Mouse (Mus musculus): ENCODE data around the gene Gpr137b. TPM values are rescaled to one million over a fixed set of nuclear protein-coding genes. Genes with fewer than 3 reads are reported as not detected.
"Not testable (repeated sequence)": the region's sequence is repeated elsewhere in the genome, so short reads cannot be mapped to it uniquely, and the experiment has no call there.

Gpr137b gene
- polyA plus RNA-seq, 1 experiment from 2014 or later = 11.6 TPM

DNA sequence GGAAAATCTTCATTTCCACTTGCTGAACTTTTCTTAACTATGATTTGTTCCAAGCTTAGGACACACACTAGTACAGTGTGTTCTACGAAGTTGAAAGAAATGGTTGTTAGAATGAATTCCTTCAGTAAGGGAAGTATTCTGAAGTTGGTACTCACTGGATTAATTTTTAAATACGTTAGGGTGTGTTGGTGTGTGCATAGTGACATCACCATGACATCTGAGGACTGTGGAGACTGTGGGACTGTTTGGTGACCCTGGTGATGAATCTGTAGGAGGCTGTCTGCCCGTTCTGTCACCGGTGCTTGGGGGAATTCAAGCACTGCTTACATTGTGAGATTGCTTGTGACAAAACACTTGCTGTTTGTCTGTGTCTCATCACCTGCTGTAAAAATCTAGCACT lies 41.7 kb downstream of the Gpr137b start:
- not testable (repeated sequence) for H3K4me2 ChIP-seq (ENCODE audit: low read depth, low read length); H3K27ac ChIP-seq (replicated peaks; ENCODE audit: low read depth, low read length); H3K27me3 ChIP-seq (replicated peaks; ENCODE audit: control insufficient read depth, insufficient read depth, low read length); H3K9ac ChIP-seq (ENCODE audit: low read depth, low read length); H3K9me3 ChIP-seq (ENCODE audit: control insufficient read depth, low read length); H3K4me1 ChIP-seq (ENCODE audit: control insufficient read depth, insufficient read depth, low read length); H3K36me3 ChIP-seq (ENCODE audit: control insufficient read depth, insufficient read depth, low read length); DNase-seq (ENCODE audit: low spot score); H3K4me3 ChIP-seq (ENCODE audit: low read depth, low read length); ATAC-seq (ENCODE audit: low read depth)
- WGBS = 73% methylated on average over 4 of the region's 4 CpGs

DNA sequence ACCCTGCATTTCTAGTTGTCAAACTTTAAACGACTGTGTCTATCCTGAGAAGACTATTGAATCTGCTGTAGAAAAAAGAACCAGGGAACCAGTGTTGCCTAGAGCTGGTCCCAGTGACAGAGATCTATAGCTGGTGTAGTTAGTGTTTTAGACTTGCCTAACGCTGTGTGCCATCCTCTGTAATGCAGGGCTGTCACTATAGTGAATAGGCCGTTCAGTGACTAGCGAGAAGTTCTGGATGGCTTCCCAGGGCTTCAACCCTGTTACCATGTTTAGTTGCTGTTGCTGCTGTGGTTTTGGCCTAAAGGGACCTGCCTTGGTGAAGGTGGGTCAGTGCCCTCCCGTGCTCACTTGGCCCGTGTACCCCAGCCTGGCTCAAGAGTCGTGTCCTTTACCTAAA lies 43.1 kb downstream of the Gpr137b start:
- not testable (repeated sequence) for H3K27me3 ChIP-seq (replicated peaks; ENCODE audit: control insufficient read depth, insufficient read depth, low read length); ATAC-seq (ENCODE audit: low read depth); H3K4me2 ChIP-seq (ENCODE audit: low read depth, low read length); H3K4me1 ChIP-seq (ENCODE audit: control insufficient read depth, insufficient read depth, low read length); H3K9me3 ChIP-seq (ENCODE audit: control insufficient read depth, low read length); H3K36me3 ChIP-seq (ENCODE audit: control insufficient read depth, insufficient read depth, low read length); H3K27ac ChIP-seq (replicated peaks; ENCODE audit: low read depth, low read length); H3K9ac ChIP-seq (ENCODE audit: low read depth, low read length); H3K4me3 ChIP-seq (ENCODE audit: low read depth, low read length); DNase-seq (ENCODE audit: low spot score)
- 89% methylated on average over 7 of the region's 7 CpGs for WGBS

DNA sequence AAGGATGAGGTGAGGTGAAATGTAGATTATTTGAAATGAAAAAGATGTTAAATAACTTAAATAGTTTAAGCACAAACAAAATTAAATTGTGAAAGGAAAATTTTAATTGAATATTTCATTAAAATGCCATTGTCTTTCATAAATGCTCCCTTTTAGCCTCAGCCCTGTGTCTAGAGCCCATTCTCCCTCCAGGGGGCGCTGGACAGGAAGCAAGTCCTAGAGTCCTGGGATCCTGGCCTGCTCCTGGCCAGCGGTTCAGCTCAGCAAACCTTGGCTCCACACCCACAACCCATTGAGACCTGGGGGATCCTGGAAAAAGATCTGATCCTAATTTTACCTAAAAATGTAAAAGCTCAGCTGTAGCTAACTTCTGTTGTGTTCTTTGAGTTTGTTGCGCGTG lies 44.5 kb downstream of the Gpr137b start:
- no peak overlapping the region for H3K27ac ChIP-seq (replicated peaks; ENCODE audit: low read depth, low read length)
- WGBS = 66% methylated on average over 4 of the region's 4 CpGs
- DNase-seq (ENCODE audit: low spot score) (peak; percentile 10), ATAC-seq (ENCODE audit: low read depth) (no peak)
- H3K9me3 ChIP-seq (ENCODE audit: control insufficient read depth, low read length) = no peaks in the 10 kb centered on the region
- H3K9ac ChIP-seq (ENCODE audit: low read depth, low read length) = no peak overlapping the region
- no peak overlapping the region for H3K4me3 ChIP-seq (ENCODE audit: low read depth, low read length)
- H3K36me3 ChIP-seq (ENCODE audit: control insufficient read depth, insufficient read depth, low read length) = no peaks in the 10 kb centered on the region
- H3K27me3 ChIP-seq (replicated peaks; ENCODE audit: control insufficient read depth, insufficient read depth, low read length) = no peaks in the 10 kb centered on the region
- no peak overlapping the region for H3K4me2 ChIP-seq (ENCODE audit: low read depth, low read length)
- no peaks in the 10 kb centered on the region for H3K4me1 ChIP-seq (ENCODE audit: control insufficient read depth, insufficient read depth, low read length)

DNA sequence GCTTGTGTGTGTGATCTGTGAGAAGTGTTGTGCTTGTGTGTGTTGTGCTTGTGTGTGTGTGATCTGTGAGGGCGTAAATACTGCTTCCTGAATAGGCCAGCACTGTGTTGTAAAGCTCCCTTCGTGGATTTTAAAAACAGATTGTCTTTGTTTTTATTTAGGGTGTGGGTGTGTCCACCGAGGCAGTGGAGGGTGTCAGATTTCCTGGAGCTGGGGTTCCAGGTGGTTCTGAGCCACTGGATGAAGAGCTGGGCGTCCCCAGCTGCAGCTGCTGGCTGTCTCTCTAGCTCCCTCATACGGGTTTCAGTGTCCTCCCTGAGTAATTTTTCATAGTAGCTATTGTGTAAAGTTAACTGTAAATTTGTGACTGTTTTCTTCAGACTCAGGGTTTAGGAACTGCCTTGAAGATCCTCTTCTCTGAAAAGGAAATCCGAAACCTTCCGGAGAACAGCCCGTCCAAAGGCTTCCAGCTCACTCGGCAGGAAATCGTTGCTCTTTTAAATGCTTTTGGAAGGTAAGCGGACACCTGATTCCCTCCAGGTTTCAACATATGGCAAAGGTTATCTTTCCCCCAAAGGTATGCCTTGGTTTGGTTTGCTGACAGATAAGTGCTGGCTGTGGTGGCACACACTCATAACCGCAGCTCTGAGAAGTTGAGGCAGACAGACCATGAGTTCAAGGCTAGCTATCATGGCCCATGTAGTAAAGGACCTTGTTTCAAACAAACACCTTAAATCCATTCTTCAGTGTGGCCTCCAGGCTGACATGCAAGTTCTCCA lies 46.0 kb downstream of the Gpr137b start:
- H3K4me1 ChIP-seq (ENCODE audit: control insufficient read depth, insufficient read depth, low read length); H3K9me3 ChIP-seq (ENCODE audit: control insufficient read depth, low read length); H3K36me3 ChIP-seq (ENCODE audit: control insufficient read depth, insufficient read depth, low read length); H3K27ac ChIP-seq (replicated peaks; ENCODE audit: low read depth, low read length); H3K4me2 ChIP-seq (ENCODE audit: low read depth, low read length); H3K4me3 ChIP-seq (ENCODE audit: low read depth, low read length); H3K9ac ChIP-seq (ENCODE audit: low read depth, low read length); H3K27me3 ChIP-seq (replicated peaks; ENCODE audit: control insufficient read depth, insufficient read depth, low read length): not testable (repeated sequence)
- 14% methylated on average over 12 of the region's 12 CpGs for whole genome bisulfite sequencing
- peak; percentile 60 for DNase-seq (ENCODE audit: low spot score)
- ATAC-seq (ENCODE audit: low read depth) = peak; percentile 71

DNA sequence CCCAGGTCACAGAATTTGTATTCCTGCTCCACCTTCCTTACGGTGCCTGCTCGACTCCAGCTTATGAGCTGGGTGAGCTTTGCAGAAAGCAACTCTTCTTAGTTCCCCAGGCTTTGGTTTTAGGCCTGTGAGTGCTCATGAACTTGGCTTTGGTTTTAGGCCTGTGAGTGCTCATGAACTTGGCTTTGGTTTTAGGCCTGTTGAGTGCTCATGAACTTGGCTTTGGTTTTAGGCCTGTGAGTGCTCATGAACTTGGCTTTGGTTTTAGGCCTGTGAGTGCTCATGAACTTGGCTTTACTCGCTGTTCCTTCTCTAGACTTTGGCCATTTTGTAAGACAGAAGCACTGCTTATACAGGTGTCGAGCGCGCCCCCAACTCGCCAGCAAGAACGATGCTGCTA lies 56.5 kb downstream of the Gpr137b start:
- not testable (repeated sequence) for ATAC-seq (ENCODE audit: low read depth); H3K9ac ChIP-seq (ENCODE audit: low read depth, low read length); H3K4me2 ChIP-seq (ENCODE audit: low read depth, low read length); H3K27me3 ChIP-seq (replicated peaks; ENCODE audit: control insufficient read depth, insufficient read depth, low read length); H3K4me3 ChIP-seq (ENCODE audit: low read depth, low read length); H3K36me3 ChIP-seq (ENCODE audit: control insufficient read depth, insufficient read depth, low read length); DNase-seq (ENCODE audit: low spot score); H3K27ac ChIP-seq (replicated peaks; ENCODE audit: low read depth, low read length); H3K9me3 ChIP-seq (ENCODE audit: control insufficient read depth, low read length); H3K4me1 ChIP-seq (ENCODE audit: control insufficient read depth, insufficient read depth, low read length)
- 90% methylated on average over 7 of the region's 8 CpGs for WGBS

DNA sequence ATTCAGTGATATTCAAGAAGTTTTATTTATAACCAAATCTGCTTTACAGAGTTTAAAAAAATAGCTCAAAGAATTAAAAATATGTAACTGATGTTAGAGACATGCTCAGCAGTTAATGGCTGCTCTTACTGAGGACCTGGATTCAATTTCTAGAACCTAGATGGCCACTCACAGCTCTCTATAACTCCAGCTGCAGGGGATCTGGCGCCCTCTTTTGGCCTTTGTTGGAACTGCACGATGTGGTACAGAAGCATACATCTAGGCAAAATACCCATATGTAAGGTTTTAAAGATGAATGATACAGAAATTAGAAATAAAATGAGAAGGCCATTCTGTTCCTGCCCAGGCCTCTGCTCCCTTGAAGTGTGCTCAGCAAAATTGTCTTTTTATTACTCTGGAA lies 64.9 kb downstream of the Gpr137b start:
- 4% methylated on average over 2 of the region's 2 CpGs for WGBS
- no peak for ATAC-seq (ENCODE audit: low read depth)
- Histone ChIP-seq H3K27me3 (replicated peaks; ENCODE audit: control insufficient read depth, insufficient read depth, low read length) (no peaks in the 10 kb centered on the region), H3K4me3 (ENCODE audit: low read depth, low read length) (no peak overlapping the region), H3K4me1 (ENCODE audit: control insufficient read depth, insufficient read depth, low read length) (no peaks in the 10 kb centered on the region), H3K4me2 (ENCODE audit: low read depth, low read length) (no peak overlapping the region), H3K9ac (ENCODE audit: low read depth, low read length) (no peak overlapping the region), H3K27ac (replicated peaks; ENCODE audit: low read depth, low read length) (no peak overlapping the region), H3K36me3 (ENCODE audit: control insufficient read depth, insufficient read depth, low read length) (no peaks in the 10 kb centered on the region), H3K9me3 (ENCODE audit: control insufficient read depth, low read length) (no peaks in the 10 kb centered on the region)
- DNase-seq (ENCODE audit: low spot score) = no peak

Other genes starting within 250 kb of the Gpr137b start
- gene Prl2c5, start 211.3 kb downstream of the Gpr137b start, polyA plus RNA-seq (2014; fragmentation: Nextera tagmentation; extraction: Ambion mirVana) = not detected in 2 replicates
- 137 and 142 TPM in 2 replicates for gene Nid1, start 43.5 kb upstream of the Gpr137b start, polyA plus RNA-seq (2014; fragmentation: Nextera tagmentation; extraction: Ambion mirVana)
- 4.5 and 6.2 TPM in 2 replicates for gene Lyst, start 196.4 kb upstream of the Gpr137b start, polyA plus RNA-seq (2014; fragmentation: Nextera tagmentation; extraction: Ambion mirVana)